Mouse (Mus musculus): Measurements from ENCODE around the gene Crabp2. TPM values are rescaled to one million over a fixed set of nuclear protein-coding genes. Genes with fewer than 3 reads are reported as not detected.

The Crabp2 gene
- polyA plus RNA-seq, 1 experiment: not detected

- no peak overlapping the region for H3K27ac ChIP-seq (replicated peaks; ENCODE audit: low read depth, low read length)
- H3K4me1 ChIP-seq (ENCODE audit: control insufficient read depth, insufficient read depth, insufficient read length, low read length): no peaks in the 10 kb centered on the region
- H3K4me3 ChIP-seq (ENCODE audit: insufficient read depth, low read depth, low read length): no peak overlapping the region
These were observed 10.9 kb downstream of the Crabp2 start for GRCm38 (mm10) chr3:87959371-87959770.

GRCm38 (mm10) chr3:87960191-87960585, 11.7 kb downstream of the Crabp2 start:
- H3K4me3 ChIP-seq (ENCODE audit: insufficient read depth, low read depth, low read length): peak overlapping the region; percentile 57
- H3K27ac ChIP-seq (replicated peaks; ENCODE audit: low read depth, low read length): no peak overlapping the region

GRCm38 (mm10) chr3:87960586-87961191, 12.2 kb downstream of the Crabp2 start:
- Histone ChIP-seq H3K4me3 (ENCODE audit: insufficient read depth, low read depth, low read length) (peak overlapping the region; percentile 57), H3K27ac (replicated peaks; ENCODE audit: low read depth, low read length) (no peak overlapping the region), H3K4me1 (ENCODE audit: control insufficient read depth, insufficient read depth, insufficient read length, low read length) (no peaks in the 10 kb centered on the region)

More at GRCm38 (mm10) chr3:87960191-87960585, 11.7 kb downstream of the Crabp2 start:
- no peaks in the 10 kb centered on the region for H3K4me1 ChIP-seq (ENCODE audit: control insufficient read depth, insufficient read depth, insufficient read length, low read length)

- H3K27ac ChIP-seq (replicated peaks; ENCODE audit: low read depth, low read length): peak overlapping the region; percentile 65
- no peaks in the 10 kb centered on the region for H3K4me1 ChIP-seq (ENCODE audit: control insufficient read depth, insufficient read depth, insufficient read length, low read length)
- H3K4me3 ChIP-seq (ENCODE audit: insufficient read depth, low read depth, low read length): peak overlapping the region; percentile 80
These were observed 21.9 kb downstream of the Crabp2 start for GRCm38 (mm10) chr3:87970184-87970938.

- Histone ChIP-seq H3K4me3 (ENCODE audit: insufficient read depth, low read depth, low read length) (peak within 1 kb of the TSS; percentile 80), H3K27ac (replicated peaks; ENCODE audit: low read depth, low read length) (peak within 1 kb of the TSS; percentile 91)
These were observed 22.5 kb downstream of the Crabp2 start, which contains the start of gene Nes for GRCm38 (mm10) chr3:87970939-87971488. Gene Nes (plus strand): TSS chr3:87971078.

GRCm38 (mm10) chr3:87971489-87972202, 23.2 kb downstream of the Crabp2 start:
- Histone ChIP-seq H3K27ac (replicated peaks; ENCODE audit: low read depth, low read length) (peak overlapping the region; percentile 91), H3K4me3 (ENCODE audit: insufficient read depth, low read depth, low read length) (peak overlapping the region; percentile 80), H3K4me1 (ENCODE audit: control insufficient read depth, insufficient read depth, insufficient read length, low read length) (no peaks in the 10 kb centered on the region)

More at GRCm38 (mm10) chr3:87970939-87971488, 22.5 kb downstream of the Crabp2 start, which contains the start of gene Nes:
- no peaks in the 10 kb centered on the region for H3K4me1 ChIP-seq (ENCODE audit: control insufficient read depth, insufficient read depth, insufficient read length, low read length)

GRCm38 (mm10) chr3:87972203-87972664, 23.8 kb downstream of the Crabp2 start:
- H3K4me3 ChIP-seq (ENCODE audit: insufficient read depth, low read depth, low read length): peak overlapping the region; percentile 80
- H3K4me1 ChIP-seq (ENCODE audit: control insufficient read depth, insufficient read depth, insufficient read length, low read length): no peaks in the 10 kb centered on the region
- H3K27ac ChIP-seq (replicated peaks; ENCODE audit: low read depth, low read length): peak overlapping the region; percentile 91

GRCm38 (mm10) chr3:87972776-87973175, 24.3 kb downstream of the Crabp2 start:
- no peaks in the 10 kb centered on the region for H3K4me1 ChIP-seq (ENCODE audit: control insufficient read depth, insufficient read depth, insufficient read length, low read length)
- peak overlapping the region; percentile 80 for H3K4me3 ChIP-seq (ENCODE audit: insufficient read depth, low read depth, low read length)
- H3K27ac ChIP-seq (replicated peaks; ENCODE audit: low read depth, low read length): peak overlapping the region; percentile 91

- Histone ChIP-seq H3K4me1 (ENCODE audit: control insufficient read depth, insufficient read depth, insufficient read length, low read length) (no peaks in the 10 kb centered on the region; the same call in 1 of the 2 replicates), H3K4me3 (ENCODE audit: insufficient read depth, low read depth, low read length) (peak overlapping the region; percentile 80), H3K27ac (replicated peaks; ENCODE audit: low read depth, low read length) (peak overlapping the region; percentile 88)
These were observed 25.3 kb downstream of the Crabp2 start for GRCm38 (mm10) chr3:87973593-87974380.

GRCm38 (mm10) chr3:87974381-87974987, 26.0 kb downstream of the Crabp2 start:
- Histone ChIP-seq H3K4me3 (ENCODE audit: insufficient read depth, low read depth, low read length) (peak overlapping the region; percentile 80), H3K27ac (replicated peaks; ENCODE audit: low read depth, low read length) (peak overlapping the region; percentile 88), H3K4me1 (ENCODE audit: control insufficient read depth, insufficient read depth, insufficient read length, low read length) (no peaks in the 10 kb centered on the region; the same call in 1 of the 2 replicates)

GRCm38 (mm10) chr3:87979493-87979892, 31.0 kb downstream of the Crabp2 start:
- no peak overlapping the region for H3K4me3 ChIP-seq (ENCODE audit: insufficient read depth, low read depth, low read length)
- no peak overlapping the region for H3K27ac ChIP-seq (replicated peaks; ENCODE audit: low read depth, low read length)
- peaks cover 23% of the 10 kb centered on the region for H3K4me1 ChIP-seq (ENCODE audit: control insufficient read depth, insufficient read depth, insufficient read length, low read length)

- peaks cover 23% of the 10 kb centered on the region for H3K4me1 ChIP-seq (ENCODE audit: control insufficient read depth, insufficient read depth, insufficient read length, low read length)
- H3K27ac ChIP-seq (replicated peaks; ENCODE audit: low read depth, low read length): 0 out of 2 replicates have a peak overlapping the region, but pooled peaks have one; percentile 1
- H3K4me3 ChIP-seq (ENCODE audit: insufficient read depth, low read depth, low read length): no peak overlapping the region
These were observed 31.6 kb downstream of the Crabp2 start for GRCm38 (mm10) chr3:87980085-87980484.

- Histone ChIP-seq H3K4me3 (ENCODE audit: insufficient read depth, low read depth, low read length) (no peak overlapping the region), H3K27ac (replicated peaks; ENCODE audit: low read depth, low read length) (peak overlapping the region; percentile 98), H3K4me1 (ENCODE audit: control insufficient read depth, insufficient read depth, insufficient read length, low read length) (peaks cover 30% of the 10 kb centered on the region)
These were observed 32.3 kb downstream of the Crabp2 start for GRCm38 (mm10) chr3:87980728-87981127.
